Comparison of ENCODE assay signal across 12 mouse cellular contexts in the genomic region with DNA sequence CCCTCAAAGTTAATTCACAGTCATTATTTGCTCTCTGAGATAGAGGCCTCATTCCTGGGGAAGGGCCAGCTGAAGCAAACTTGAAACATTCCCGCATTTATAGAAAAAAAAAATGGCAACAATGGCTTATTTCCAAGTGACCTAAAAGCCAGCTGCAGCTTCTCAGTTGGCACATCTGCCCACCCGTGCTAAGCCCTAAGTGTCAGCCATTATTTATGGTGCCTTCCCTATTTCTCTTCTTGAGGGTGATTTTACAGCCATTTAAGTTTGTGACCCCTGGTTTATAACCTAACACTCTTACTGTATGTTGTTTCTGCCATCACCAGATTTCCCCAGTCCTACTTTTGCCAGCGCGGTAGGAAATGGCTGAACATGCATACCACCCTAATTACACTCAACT. TPM values are rescaled to one million over a fixed set of nuclear protein-coding genes. Genes with fewer than 3 reads are reported as not detected.
DNase-seq lines count a peak whose midpoint lies in the region; ATAC-seq lines count a peak whose summit lies in the region.
"Had no signal": no experiment of that assay in that cellular context is flagged by ENCODE, and none has a peak within 500 bp of the region (broad histone marks: within the 10 kb centered on the region; RNA-seq: fewer than 3 reads in every experiment).

No protein-coding gene starts in this region.

- DNase-seq in heart, adult 8-10 months (ENCODE audit: low spot score) = no peak
- no peak for DNase-seq in neural tube, embryonic 10.5 days (ENCODE audit: extremely low spot score, low spot score)
- DNase-seq in liver, embryonic 13.5 days = no peak
- no peak for DNase-seq in left cerebral cortex, postnatal 25 days (ENCODE audit: low spot score in 2 of 2)
- no peak for DNase-seq in left cerebral cortex, postnatal 36 days (ENCODE audit: low spot score in 2 of 2)
- DNase-seq in urinary bladder, postnatal 14 days (ENCODE audit: low spot score) = no peak
- DNase-seq: gastrocnemius, postnatal 25 days; kidney, postnatal 36 days; lung, adult 18-20 months had no signal

- H3K9ac ChIP-seq in heart, embryonic 13.5 days = peak overlapping the region; percentile 86
- no peak overlapping the region for H3K9ac ChIP-seq in neural tube, embryonic 12.5 days
- H3K9ac ChIP-seq in liver, embryonic 13.5 days = peak overlapping the region; percentile 78

- no peaks in the 10 kb centered on the region for H3K36me3 ChIP-seq in heart, embryonic 13.5 days
- H3K36me3 ChIP-seq in neural tube, embryonic 12.5 days = no peaks in the 10 kb centered on the region
- H3K36me3 ChIP-seq in liver, embryonic 13.5 days = no peaks in the 10 kb centered on the region

- H3K27ac ChIP-seq in heart, embryonic 13.5 days (replicated peaks) = peak overlapping the region; percentile 92
- H3K27ac ChIP-seq in neural tube, embryonic 12.5 days = no peak overlapping the region
- 0 out of 2 replicates have a peak overlapping the region, but pooled peaks have one; percentile 6 for H3K27ac ChIP-seq in liver, embryonic 13.5 days

- WGBS in heart, embryonic 13.5 days = 62% methylated on average over 4 of the region's 4 CpGs
- WGBS in neural tube, embryonic 12.5 days = 16% methylated on average over 4 of the region's 4 CpGs
- 72% methylated on average over 4 of the region's 4 CpGs for WGBS in liver, embryonic 13.5 days (ENCODE audit: insufficient replicate concordance)

- H3K4me3 ChIP-seq in heart, embryonic 13.5 days = peak overlapping the region; percentile 58
- H3K4me3 ChIP-seq in neural tube, embryonic 12.5 days = no peak overlapping the region
- no peak overlapping the region for H3K4me3 ChIP-seq in liver, embryonic 13.5 days (replicated peaks)

- intact Hi-C loops in left cerebral cortex, postnatal 25 days (cut with DNase I) = no loop called here
- intact Hi-C loops in left cerebral cortex, postnatal 36 days (cut with DNase I) = loop anchor here (5.0 kb wide), 1 partner anchor 96 kb away; a partner anchor contains a TSS

- no peaks in the 10 kb centered on the region for H3K27me3 ChIP-seq in heart, embryonic 13.5 days (replicated peaks)
- H3K27me3 ChIP-seq in neural tube, embryonic 12.5 days (replicated peaks) = no peaks in the 10 kb centered on the region
- 0 out of 2 replicates have a peak, but pooled peaks cover 2% of the 10 kb centered on the region for H3K27me3 ChIP-seq in liver, embryonic 13.5 days

- peaks cover 28% of the 10 kb centered on the region for H3K4me1 ChIP-seq in heart, embryonic 13.5 days
- peaks cover 9% of the 10 kb centered on the region for H3K4me1 ChIP-seq in neural tube, embryonic 12.5 days
- peaks cover 49% of the 10 kb centered on the region for H3K4me1 ChIP-seq in liver, embryonic 13.5 days (replicated peaks)

- no peaks in the 10 kb centered on the region for H3K9me3 ChIP-seq in heart, embryonic 13.5 days
- no peaks in the 10 kb centered on the region for H3K9me3 ChIP-seq in neural tube, embryonic 12.5 days
- H3K9me3 ChIP-seq in liver, embryonic 13.5 days (replicated peaks) = no peaks in the 10 kb centered on the region

- no peak for ATAC-seq in heart, embryonic 13.5 days (ENCODE audit: extremely low read depth, insufficient number of reproducible peaks, low FRiP score, low TSS enrichment)
- no peak for ATAC-seq in neural tube, embryonic 12.5 days (ENCODE audit: low FRiP score, low read depth)
- ATAC-seq in liver, embryonic 13.5 days (ENCODE audit: low read depth) = no peak

- peak overlapping the region; percentile 83 for H3K4me2 ChIP-seq in heart, embryonic 13.5 days
- H3K4me2 ChIP-seq in neural tube, embryonic 12.5 days (replicated peaks) = peak overlapping the region; percentile 96
- H3K4me2 ChIP-seq in liver, embryonic 13.5 days = peak overlapping the region; percentile 84

RNA-seq across cellular contexts. Expression of a gene that starts 11.3 kb away (rescaled TPM):
- 16.6 and 20.4 TPM in 2 replicates for polyA plus RNA-seq in heart, embryonic 13.5 days (2015; fragmentation: Nextera tagmentation; extraction: Ambion mirVana)
- total RNA-seq in heart, adult 8-10 months (2022) = 10 to 100 TPM; 39.1 to 45.4 (median 43.4) TPM
- not detected in 2 replicates for polyA plus RNA-seq in neural tube, embryonic 12.5 days (2016; fragmentation: Nextera tagmentation; extraction: Ambion mirVana)
- polyA plus RNA-seq in liver, embryonic 13.5 days (2015; fragmentation: Nextera tagmentation; extraction: Ambion mirVana) = 1.1 and 1.6 TPM in 2 replicates
- total RNA-seq in left cerebral cortex, postnatal 25 days (2021) = under 1 TPM; 0.23 to 0.55 TPM
- under 1 TPM; 0.42 to 0.66 TPM for total RNA-seq in left cerebral cortex, postnatal 36 days (2021)
- polyA plus RNA-seq: adrenal gland, adult 2 months had no signal

Comparison
In these comparisons a context has a peak if more than half of its experiments do, and no peak if none do; other contexts are left out.
1. RNA of a gene that starts 11.3 kb away (total RNA-seq): 39.1 to 45.4 TPM in heart, adult 8-10 months; 0.42 to 0.66 TPM in left cerebral cortex, postnatal 36 days and 0.23 to 0.55 TPM in left cerebral cortex, postnatal 25 days; every median in the first group is over 10 times any median in the second.
2. Peak in every context shown above with its lines, with median percentiles within 50 percentile points of each other: H3K4me2 ChIP-seq.